Mouse (Mus musculus) frontal cortex, postnatal 14 days (tissue): ENCODE data around the gene Slc26a6.
A peak's percentile ranks its signal among the peaks of the same experiment; 100 is the strongest.

Experiments
- DNase-seq, 2 experiments: peaks; one replicate each; pipeline ENCODE4 v3.0.0; 2022; ENCODE audit warnings: low spot score in 2 of 2

Slc26a6 gene

GRCm38 (mm10) chr9:108852976-108853375 is at the start of gene Slc26a6:
Slc26a6 (plus strand) TSS chr9:108853283.
- no peak for DNase-seq

GRCm38 (mm10) chr9:108805768-108806167 is 47.3 kb upstream of the Slc26a6 start:
- no peak for DNase-seq

- DNase-seq: no peak
These were observed 46.7 kb upstream of the Slc26a6 start for GRCm38 (mm10) chr9:108806379-108806778.

GRCm38 (mm10) chr9:108806831-108807230 is 46.3 kb upstream of the Slc26a6 start:
- no peak for DNase-seq

GRCm38 (mm10) chr9:108807674-108808073 is 45.4 kb upstream of the Slc26a6 start:
- no peak for DNase-seq

GRCm38 (mm10) chr9:108808163-108808665 is 44.9 kb upstream of the Slc26a6 start, which contains the start of gene Nckipsd:
Nckipsd (plus strand) TSS chr9:108808368.
- peak; percentile 83 to 94 for DNase-seq

GRCm38 (mm10) chr9:108809188-108809587 is 43.9 kb upstream of the Slc26a6 start:
- DNase-seq: no peak

- DNase-seq: no peak
These were observed 43.4 kb upstream of the Slc26a6 start for GRCm38 (mm10) chr9:108809723-108810122.

- DNase-seq: no peak
These were observed 42.6 kb upstream of the Slc26a6 start for GRCm38 (mm10) chr9:108810516-108810915.

- no peak for DNase-seq
These were observed 37.5 kb upstream of the Slc26a6 start for GRCm38 (mm10) chr9:108815557-108815956.

GRCm38 (mm10) chr9:108819495-108819894 is 33.6 kb upstream of the Slc26a6 start:
- peak in 1 of 2 experiments; percentile 58 for DNase-seq

- DNase-seq: no peak
These were observed 33.0 kb upstream of the Slc26a6 start for GRCm38 (mm10) chr9:108820077-108820476.

GRCm38 (mm10) chr9:108824144-108824685 is 28.9 kb upstream of the Slc26a6 start:
- DNase-seq: no peak

GRCm38 (mm10) chr9:108824755-108825413 is 28.2 kb upstream of the Slc26a6 start:
- peak; percentile 80 to 89 for DNase-seq

- peak; percentile 85 to 86 for DNase-seq
These were observed 27.0 kb upstream of the Slc26a6 start, which contains the start of gene Celsr3 for GRCm38 (mm10) chr9:108825820-108826699. Celsr3 (plus strand) TSS chr9:108826320.

GRCm38 (mm10) chr9:108826700-108827340 is 26.3 kb upstream of the Slc26a6 start:
- DNase-seq: peak in 1 of 2 experiments; percentile 61

- no peak for DNase-seq
These were observed 25.6 kb upstream of the Slc26a6 start for GRCm38 (mm10) chr9:108827454-108827853.

GRCm38 (mm10) chr9:108827906-108828305 is 25.2 kb upstream of the Slc26a6 start:
- no peak for DNase-seq

- DNase-seq: no peak
These were observed 21.4 kb upstream of the Slc26a6 start for GRCm38 (mm10) chr9:108831637-108832036.

GRCm38 (mm10) chr9:108832390-108833108 is 20.5 kb upstream of the Slc26a6 start:
- DNase-seq: peak; percentile 65 to 74

- peak in 1 of 2 experiments; percentile 31 for DNase-seq
These were observed 10.1 kb upstream of the Slc26a6 start for GRCm38 (mm10) chr9:108842989-108843388.
